Mouse (Mus musculus) liver, embryonic 14 days (tissue): ENCODE measurements around the gene Gm47283. TPM values are rescaled to one million over a fixed set of nuclear protein-coding genes. Genes with fewer than 3 reads are reported as not detected.

Experiments
- polyA plus RNA-seq: library from polyadenylated mRNA; depleted of rRNA; stranded (reverse); fragments of >200 nt; gene quantifications from 2 replicates; pipeline ENCODE4 v1.2.3, GENCODE M21; 2012; rRNA removed

The Gm47283 gene
- polyA plus RNA-seq, result not detected in 2 replicates

GRCm38 (mm10) chrY:90784438-90784837, at the start of gene Gm47283:
Gene Gm47283 (plus strand): TSS chrY:90784738.

GRCm38 (mm10) chrY:90754721-90755120, 29.8 kb upstream of the Gm47283 start, which contains the start of gene Gm21860:
Gene Gm21860 (minus strand): TSS chrY:90754821.

GRCm38 (mm10) chrY:90839077-90839476, 54.5 kb downstream of the Gm47283 start, which contains the start of gene Gm21748:
Gene Gm21748 (minus strand): TSS chrY:90839177.

Other genes with a start within 250 kb of the Gm47283 start
- gene Gm21860, start 29.9 kb upstream of the Gm47283 start, polyA plus RNA-seq, result not detected in 2 replicates
- gene Gm21748, start 54.4 kb downstream of the Gm47283 start, polyA plus RNA-seq, result not detected in 2 replicates